Mouse (Mus musculus) ES-E14 (cell line): ENCODE measurements at regions not wholly inside any gene's neighbourhood (a gene's known extent, or its start where the extent isn't known, plus 50 kb on each side); places are given as distances from the start of the nearest gene placed in this dataset.

Experiments
- DNase-seq: peaks from one replicate; pipeline ENCODE4 v3.0.0-alpha.2; 2013; ENCODE audit warnings: low read depth, low spot score
- H3K27ac ChIP-seq: 2 replicates; pipeline ENCODE4 v1.5.1; 2012; ENCODE audit warnings: low read depth, mild to moderate bottlenecking, low read length, moderate library complexity, mixed read lengths; ENCODE audit not compliant: poor library complexity, insufficient read depth, severe bottlenecking
- H3K36me3 ChIP-seq: 2 replicates; pipeline ENCODE4 v1.6.1; 2012; ENCODE audit warnings: mild to moderate bottlenecking, low read length, moderate library complexity, mixed read lengths; ENCODE audit not compliant: control insufficient read depth, poor library complexity, insufficient read depth, severe bottlenecking
- H3K4me1 ChIP-seq, 2 experiments: fragments of 150-350 bp in 1 of 2; sonication (generic) in 1 of 2; 2 replicates each; pipeline ENCODE4 v1.6.1; 2012; ENCODE audit warnings: low read length in 2 of 2, mild to moderate bottlenecking in 1 of 2, mixed read lengths in 1 of 2; ENCODE audit not compliant: control insufficient read depth in 2 of 2, insufficient read depth in 2 of 2, poor library complexity in 1 of 2
- H3K4me3 ChIP-seq, 2 experiments: fragments of 150-350 bp in 1 of 2; sonication (generic) in 1 of 2; 2 replicates each; pipeline ENCODE4 v1.5.1; 2012; ENCODE audit warnings: low read length in 2 of 2, low read depth in 1 of 2, mild to moderate bottlenecking in 1 of 2, mixed read lengths in 1 of 2; ENCODE audit not compliant: insufficient read depth in 1 of 2, poor library complexity in 1 of 2, severe bottlenecking in 1 of 2
- H3K9ac ChIP-seq: 2 replicates; pipeline ENCODE4 v1.6.1; 2012; ENCODE audit warnings: low read depth, mild to moderate bottlenecking, low read length, mixed read lengths; ENCODE audit not compliant: poor library complexity, insufficient read depth, severe bottlenecking
- H3K9me3 ChIP-seq: fragments of 150-350 bp; sonication (generic); 2 replicates; pipeline ENCODE4 v1.6.1; 2012; ENCODE audit warnings: low read depth, mild to moderate bottlenecking, low read length; ENCODE audit not compliant: control insufficient read depth, insufficient read depth
- CHD2 ChIP-seq: IDR thresholded peaks from 2 replicates; pipeline ENCODE4 v1.6.1; 2014; ENCODE audit warnings: mild to moderate bottlenecking, low read depth, low read length, inconsistent platforms
- HCFC1 ChIP-seq: IDR thresholded peaks from 2 replicates; pipeline ENCODE4 v1.6.1; 2012; ENCODE audit warnings: low read length, inconsistent platforms, borderline replicate concordance; ENCODE audit not compliant: insufficient read depth
- MAFK ChIP-seq: IDR thresholded peaks from 2 replicates; pipeline ENCODE4 v1.6.1; 2014; ENCODE audit warnings: mild to moderate bottlenecking, low read depth, low read length, inconsistent platforms; ENCODE audit not compliant: insufficient read depth
- ZC3H11A ChIP-seq: IDR thresholded peaks from 2 replicates; pipeline ENCODE4 v1.6.1; 2012; ENCODE audit warnings: low read depth, mild to moderate bottlenecking, inconsistent platforms, low read length, borderline replicate concordance
- ZNF384 ChIP-seq: IDR thresholded peaks from 2 replicates; pipeline ENCODE4 v1.6.1; 2012; ENCODE audit warnings: low read depth, low read length, inconsistent platforms
- in situ Hi-C, 2 experiments: fragments of 600-800 bp; cut with MboI; formaldehyde crosslinking; loops; one replicate each; pipeline ENCODE4 v1.15.1; 2025; ENCODE audit warnings: low sequenced_read_pairs in 2 of 2, inconsistent platforms in 1 of 2; ENCODE audit not compliant: unreplicated experiment in 2 of 2

DNA sequence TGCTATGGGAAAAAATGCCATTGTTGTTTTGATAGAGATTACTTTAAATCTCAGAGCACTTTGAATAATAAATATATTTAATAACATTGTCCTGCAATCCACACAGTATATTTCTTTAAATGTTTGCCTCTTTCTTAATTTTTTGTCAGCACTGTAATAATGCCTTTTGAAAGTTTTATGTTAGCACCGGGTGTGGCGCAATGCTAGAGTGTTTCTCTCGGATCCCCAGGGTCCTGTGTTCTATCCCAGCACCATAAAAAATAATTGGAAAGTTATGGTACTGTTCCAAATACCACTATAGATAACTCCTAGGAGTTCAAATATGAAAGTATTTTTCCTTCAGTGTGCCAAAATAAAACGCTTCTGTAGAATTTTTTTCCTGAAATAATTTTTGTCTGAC is 147.6 kb downstream of the Fbxo4 start:
- Histone ChIP-seq H3K4me1 (no peaks in the 10 kb centered on the region), H3K9ac (no peak overlapping the region), H3K9me3 (no peaks in the 10 kb centered on the region), H3K27ac (no peak overlapping the region), H3K4me3 (no peak overlapping the region), H3K36me3 (no peaks in the 10 kb centered on the region)
- in situ Hi-C loops = no loop called here
- TF ChIP-seq CHD2 (no peak), HCFC1 (no peak), ZNF384 (no peak), MAFK (no peak), ZC3H11A (no peak)
- DNase-seq = no peak

DNA sequence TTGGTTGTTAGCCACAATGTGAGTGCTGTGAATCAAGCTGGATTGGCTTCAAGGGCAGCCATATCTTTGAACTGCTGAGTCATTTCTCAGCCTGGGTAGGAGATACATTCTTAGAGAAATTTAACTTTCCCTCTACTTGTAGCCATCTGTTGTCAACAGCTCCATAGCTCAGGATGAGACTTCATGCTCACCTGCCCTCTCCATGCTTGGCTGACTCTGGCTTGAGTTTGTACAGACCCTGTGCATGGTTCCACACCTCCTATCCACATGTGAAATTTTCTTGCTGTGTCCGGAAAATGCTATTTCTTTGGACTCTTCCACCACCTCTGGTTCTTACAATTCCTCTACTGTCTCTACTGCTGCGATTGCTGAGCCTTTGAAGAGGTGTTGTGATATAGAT is 173.9 kb downstream of the Fbxo4 start:
- DNase-seq = no peak
- Histone ChIP-seq H3K36me3 (no peaks in the 10 kb centered on the region; the same call in 1 of the 2 replicates), H3K4me1 (no peaks in the 10 kb centered on the region), H3K9me3 (no peaks in the 10 kb centered on the region), H3K4me3 (no peak overlapping the region), H3K9ac (no peak overlapping the region), H3K27ac (no peak overlapping the region)
- no peak for TF ChIP-seq MAFK
- in situ Hi-C loops = no loop called here

DNA sequence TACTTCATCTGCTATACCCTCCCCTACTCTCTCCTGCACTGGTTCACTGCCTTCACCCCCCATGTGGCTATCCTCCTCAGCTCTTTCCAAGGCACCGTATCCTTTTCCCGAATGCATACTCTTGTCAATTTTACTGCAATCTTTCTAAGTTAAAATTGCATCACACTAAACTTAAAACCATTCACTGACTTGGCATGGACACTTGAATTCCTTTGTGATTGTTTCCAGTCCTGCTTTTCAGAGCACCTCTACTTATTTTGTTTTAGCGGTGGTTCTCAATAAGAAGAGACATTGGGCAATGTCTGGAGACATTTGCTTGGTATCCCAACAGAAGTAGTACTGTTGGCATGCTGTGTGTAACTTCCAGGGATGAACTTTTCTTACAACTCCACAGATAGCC is 192.6 kb upstream of the Ghr start:
- no peak overlapping the region for H3K27ac ChIP-seq
- TF ChIP-seq ZC3H11A (no peak), MAFK (no peak)
- in situ Hi-C loops = no loop called here

GRCm38 (mm10) chr15:3772228-3772789 is 189.0 kb upstream of the Ghr start:
- Histone ChIP-seq H3K36me3 (no peaks in the 10 kb centered on the region), H3K9ac (no peak overlapping the region), H3K4me3 (no peak overlapping the region), H3K4me1 (no peaks in the 10 kb centered on the region), H3K27ac (no peak overlapping the region), H3K9me3 (no peaks in the 10 kb centered on the region)
- TF ChIP-seq HCFC1 = no peak
- TF ChIP-seq CHD2 = no peak
- no peak for TF ChIP-seq MAFK
- in situ Hi-C loops = no loop called here
- DNase-seq = no peak

More for the DNA sequence above, 192.6 kb upstream of the Ghr start:
- Histone ChIP-seq H3K9me3 (no peaks in the 10 kb centered on the region), H3K4me1 (no peaks in the 10 kb centered on the region), H3K9ac (no peak overlapping the region), H3K4me3 (no peak overlapping the region), H3K36me3 (no peaks in the 10 kb centered on the region)
- no peak for DNase-seq

- Histone ChIP-seq H3K27ac (no peak overlapping the region), H3K4me3 (no peak overlapping the region), H3K9me3 (no peaks in the 10 kb centered on the region), H3K36me3 (no peaks in the 10 kb centered on the region), H3K4me1 (no peaks in the 10 kb centered on the region), H3K9ac (no peak overlapping the region)
- in situ Hi-C loops = no loop called here
- TF ChIP-seq CHD2 (no peak), HCFC1 (no peak)
- no peak for DNase-seq
Observed at GRCm38 (mm10) chr15:3770312-3770711, 187.0 kb upstream of the Ghr start.
